Mouse (Mus musculus) liver, embryonic 12.5 days (tissue): ENCODE measurements around the gene Grm4. TPM values are rescaled to one million over a fixed set of nuclear protein-coding genes. Genes with fewer than 3 reads are reported as not detected.

Source experiments
- ATAC-seq: fragments of 200-750 bp; cut with Nextera tagmentation; 2 replicates; pipeline ENCODE4 v1.8.0; 2017; ENCODE audit warnings: moderate number of reproducible peaks, mild to moderate bottlenecking, moderate library complexity
- H3K27ac ChIP-seq: fragments of 300-500 bp; sonication (generic); 2 replicates; pipeline ENCODE4 v1.5.1; 2016; ENCODE audit warnings: mild to moderate bottlenecking
- H3K27me3 ChIP-seq: fragments of 300-500 bp; sonication (generic); replicated peaks from 2 replicates; pipeline ENCODE4 v1.6.1; 2016; ENCODE audit warnings: mild to moderate bottlenecking, moderate library complexity
- H3K36me3 ChIP-seq: fragments of 300-500 bp; sonication (generic); 2 replicates; pipeline ENCODE4 v1.6.1; 2016; ENCODE audit warnings: mild to moderate bottlenecking, moderate library complexity
- H3K4me1 ChIP-seq: fragments of 300-500 bp; sonication (generic); 2 replicates; pipeline ENCODE4 v1.6.1; 2016
- H3K4me2 ChIP-seq: fragments of 300-500 bp; sonication (generic); 2 replicates; pipeline ENCODE4 v1.6.1; 2016; ENCODE audit warnings: mild to moderate bottlenecking, moderate library complexity
- H3K4me3 ChIP-seq: fragments of 300-500 bp; sonication (generic); 2 replicates; pipeline ENCODE4 v1.5.1; 2016; ENCODE audit warnings: mild to moderate bottlenecking, moderate library complexity
- H3K9ac ChIP-seq: fragments of 300-500 bp; sonication (generic); 2 replicates; pipeline ENCODE4 v1.6.1; 2016; ENCODE audit warnings: mild to moderate bottlenecking, moderate library complexity
- H3K9me3 ChIP-seq: fragments of 300-500 bp; sonication (generic); replicated peaks from 2 replicates; pipeline ENCODE4 v1.6.1; 2016; ENCODE audit warnings: mild to moderate bottlenecking, moderate library complexity
- WGBS: fragments of 180-500 bp; shearing (Covaris S2); methylation state at CpG from one replicate; pipeline ENCODE4 v1.1.7; 2016; ENCODE audit not compliant: insufficient replicate concordance; 5-methylcytosine and 5-hydroxymethylcytosine counted together
- polyA plus RNA-seq: library from polyadenylated mRNA; unstranded; fragments of >200 nt; fragmentation: Nextera tagmentation; extraction: Ambion mirVana; gene quantifications from 2 replicates; pipeline ENCODE4 v1.2.1, GENCODE M21; 2016

Grm4 gene
- polyA plus RNA-seq, 1 experiment from 2014 or later: 0.05 TPM

GRCm38 (mm10) chr17:27547253-27547868, 26.2 kb upstream of the Grm4 start:
- Histone ChIP-seq H3K9ac (no peak overlapping the region), H3K4me2 (no peak overlapping the region), H3K4me3 (no peak overlapping the region), H3K27me3 (peaks cover 23% of the 10 kb centered on the region; the same call in 1 of the 2 replicates), H3K36me3 (no peaks in the 10 kb centered on the region), H3K9me3 (no peaks in the 10 kb centered on the region), H3K27ac (no peak overlapping the region), H3K4me1 (peaks cover 20% of the 10 kb centered on the region)
- no peak for ATAC-seq
- WGBS: 69% methylated on average over 9 of the region's 9 CpGs

GRCm38 (mm10) chr17:27546574-27547085, 25.4 kb upstream of the Grm4 start:
- Histone ChIP-seq H3K9ac (no peak overlapping the region), H3K36me3 (no peaks in the 10 kb centered on the region), H3K4me1 (peaks cover 13% of the 10 kb centered on the region), H3K4me3 (no peak overlapping the region), H3K4me2 (no peak overlapping the region), H3K27me3 (peaks cover 26% of the 10 kb centered on the region; the same call in 1 of the 2 replicates), H3K9me3 (no peaks in the 10 kb centered on the region), H3K27ac (no peak overlapping the region)
- 65% methylated on average over 7 of the region's 7 CpGs for WGBS
- ATAC-seq: no peak

GRCm38 (mm10) chr17:27545991-27546390, 24.8 kb upstream of the Grm4 start:
- H3K4me1 ChIP-seq: peaks cover 10% of the 10 kb centered on the region; the same call in 1 of the 2 replicates
- no peaks in the 10 kb centered on the region for H3K36me3 ChIP-seq
- H3K9me3 ChIP-seq: no peaks in the 10 kb centered on the region
- peaks cover 26% of the 10 kb centered on the region; the same call in 1 of the 2 replicates for H3K27me3 ChIP-seq
- no peak overlapping the region for H3K9ac ChIP-seq
- H3K4me2 ChIP-seq: no peak overlapping the region
- no peak overlapping the region for H3K4me3 ChIP-seq
- ATAC-seq: no peak
- no peak overlapping the region for H3K27ac ChIP-seq
- WGBS: 36% methylated on average over 12 of the region's 12 CpGs

GRCm38 (mm10) chr17:27544551-27544950, 23.3 kb upstream of the Grm4 start:
- no peak overlapping the region for H3K4me2 ChIP-seq
- no peaks in the 10 kb centered on the region for H3K9me3 ChIP-seq
- peaks cover 8% of the 10 kb centered on the region; the same call in 1 of the 2 replicates for H3K4me1 ChIP-seq
- no peak overlapping the region for H3K27ac ChIP-seq
- H3K9ac ChIP-seq: no peak overlapping the region
- no peak overlapping the region for H3K4me3 ChIP-seq
- no peaks in the 10 kb centered on the region for H3K36me3 ChIP-seq
- H3K27me3 ChIP-seq: peaks cover 26% of the 10 kb centered on the region; the same call in 1 of the 2 replicates
- no peak for ATAC-seq
- 72% methylated on average over 11 of the region's 11 CpGs for WGBS

GRCm38 (mm10) chr17:27541984-27542383, 20.8 kb upstream of the Grm4 start:
- H3K27ac ChIP-seq: no peak overlapping the region

GRCm38 (mm10) chr17:27541261-27541660, 20.1 kb upstream of the Grm4 start:
- ATAC-seq: no peak
- Histone ChIP-seq H3K9ac (no peak overlapping the region), H3K4me1 (0 out of 2 replicates have a peak, but pooled peaks cover 2% of the 10 kb centered on the region), H3K4me2 (no peak overlapping the region), H3K4me3 (no peak overlapping the region), H3K27me3 (peaks cover 23% of the 10 kb centered on the region; the same call in 1 of the 2 replicates), H3K36me3 (no peaks in the 10 kb centered on the region), H3K9me3 (no peaks in the 10 kb centered on the region), H3K27ac (no peak overlapping the region)
- WGBS: 65% methylated on average over 2 of the region's 2 CpGs

More at GRCm38 (mm10) chr17:27541984-27542383, 20.8 kb upstream of the Grm4 start:
- WGBS: 58% methylated on average over 3 of the region's 3 CpGs
- Histone ChIP-seq H3K9me3 (no peaks in the 10 kb centered on the region), H3K4me3 (no peak overlapping the region), H3K27me3 (peaks cover 24% of the 10 kb centered on the region; the same call in 1 of the 2 replicates), H3K36me3 (no peaks in the 10 kb centered on the region), H3K9ac (no peak overlapping the region), H3K4me1 (0 out of 2 replicates have a peak, but pooled peaks cover 2% of the 10 kb centered on the region), H3K4me2 (no peak overlapping the region)
- ATAC-seq: 0 out of 2 replicates have a peak, but pooled peaks have one; percentile 25

- H3K27ac ChIP-seq: no peak overlapping the region
- no peaks in the 10 kb centered on the region for H3K36me3 ChIP-seq
- 4% methylated on average over 10 of the region's 10 CpGs for WGBS
- H3K27me3 ChIP-seq: peaks cover 7% of the 10 kb centered on the region; the same call in 1 of the 2 replicates
- peak; percentile 63 for ATAC-seq
- 0 out of 2 replicates have a peak overlapping the region, but pooled peaks have one; percentile 27 for H3K4me2 ChIP-seq
- H3K9me3 ChIP-seq: no peaks in the 10 kb centered on the region
- H3K4me1 ChIP-seq: peaks cover 17% of the 10 kb centered on the region
- H3K9ac ChIP-seq: no peak overlapping the region
- H3K4me3 ChIP-seq: no peak overlapping the region
Observed at GRCm38 (mm10) chr17:27534718-27535117, 13.5 kb upstream of the Grm4 start.

- no peak overlapping the region for H3K4me3 ChIP-seq
- no peak overlapping the region for H3K27ac ChIP-seq
- H3K9ac ChIP-seq: no peak overlapping the region
- peaks cover 7% of the 10 kb centered on the region; the same call in 1 of the 2 replicates for H3K27me3 ChIP-seq
- peaks cover 17% of the 10 kb centered on the region for H3K4me1 ChIP-seq
- H3K4me2 ChIP-seq: no peak overlapping the region
- WGBS: 69% methylated on average over 3 of the region's 3 CpGs
- no peaks in the 10 kb centered on the region for H3K9me3 ChIP-seq
- no peak for ATAC-seq
- H3K36me3 ChIP-seq: no peaks in the 10 kb centered on the region
Observed at GRCm38 (mm10) chr17:27533354-27533753, 12.2 kb upstream of the Grm4 start.

GRCm38 (mm10) chr17:27532095-27532494, 10.9 kb upstream of the Grm4 start:
- Histone ChIP-seq H3K36me3 (no peaks in the 10 kb centered on the region), H3K4me2 (no peak overlapping the region), H3K4me1 (peaks cover 17% of the 10 kb centered on the region), H3K9me3 (no peaks in the 10 kb centered on the region), H3K27ac (peak overlapping the region; percentile 71), H3K4me3 (no peak overlapping the region), H3K27me3 (peaks cover 7% of the 10 kb centered on the region; the same call in 1 of the 2 replicates), H3K9ac (no peak overlapping the region)
- 63% methylated on average over 8 of the region's 8 CpGs for WGBS
- peak; percentile 40; the same call in 1 of the 2 replicates for ATAC-seq

- Histone ChIP-seq H3K36me3 (no peaks in the 10 kb centered on the region), H3K4me3 (no peak overlapping the region), H3K9ac (no peak overlapping the region), H3K27ac (no peak overlapping the region), H3K4me1 (peaks cover 13% of the 10 kb centered on the region), H3K4me2 (no peak overlapping the region), H3K27me3 (no peaks in the 10 kb centered on the region), H3K9me3 (no peaks in the 10 kb centered on the region)
- 58% methylated on average over 5 of the region's 5 CpGs for WGBS
- ATAC-seq: no peak
Observed at GRCm38 (mm10) chr17:27528767-27529166, 7.6 kb upstream of the Grm4 start.

GRCm38 (mm10) chr17:27528030-27528429, 6.8 kb upstream of the Grm4 start:
- H3K27ac ChIP-seq: no peak overlapping the region
- no peak overlapping the region for H3K4me3 ChIP-seq
- WGBS: 57% methylated on average over 8 of the region's 8 CpGs
- no peaks in the 10 kb centered on the region for H3K36me3 ChIP-seq
- peaks cover 13% of the 10 kb centered on the region for H3K4me1 ChIP-seq
- no peaks in the 10 kb centered on the region for H3K9me3 ChIP-seq
- H3K27me3 ChIP-seq: peaks cover 1% of the 10 kb centered on the region; the same call in 1 of the 2 replicates
- no peak overlapping the region for H3K4me2 ChIP-seq
- no peak for ATAC-seq
- H3K9ac ChIP-seq: no peak overlapping the region

GRCm38 (mm10) chr17:27527188-27527587, 6.0 kb upstream of the Grm4 start:
- ATAC-seq: no peak
- Histone ChIP-seq H3K4me3 (no peak overlapping the region), H3K27me3 (peaks cover 9% of the 10 kb centered on the region; the same call in 1 of the 2 replicates), H3K27ac (no peak overlapping the region), H3K36me3 (no peaks in the 10 kb centered on the region), H3K9me3 (no peaks in the 10 kb centered on the region), H3K4me2 (no peak overlapping the region), H3K4me1 (peaks cover 13% of the 10 kb centered on the region), H3K9ac (no peak overlapping the region)
- WGBS: 32% methylated on average over 6 of the region's 6 CpGs
